Mouse (Mus musculus): ENCODE results near the gene Natd1. TPM values are rescaled to one million over a fixed set of nuclear protein-coding genes. Genes with fewer than 3 reads are reported as not detected.
A peak's percentile ranks its signal among the peaks of the same experiment; 100 is the strongest.

Gene Natd1
- polyA plus RNA-seq, 1 experiment, result 24.0 TPM

DNA sequence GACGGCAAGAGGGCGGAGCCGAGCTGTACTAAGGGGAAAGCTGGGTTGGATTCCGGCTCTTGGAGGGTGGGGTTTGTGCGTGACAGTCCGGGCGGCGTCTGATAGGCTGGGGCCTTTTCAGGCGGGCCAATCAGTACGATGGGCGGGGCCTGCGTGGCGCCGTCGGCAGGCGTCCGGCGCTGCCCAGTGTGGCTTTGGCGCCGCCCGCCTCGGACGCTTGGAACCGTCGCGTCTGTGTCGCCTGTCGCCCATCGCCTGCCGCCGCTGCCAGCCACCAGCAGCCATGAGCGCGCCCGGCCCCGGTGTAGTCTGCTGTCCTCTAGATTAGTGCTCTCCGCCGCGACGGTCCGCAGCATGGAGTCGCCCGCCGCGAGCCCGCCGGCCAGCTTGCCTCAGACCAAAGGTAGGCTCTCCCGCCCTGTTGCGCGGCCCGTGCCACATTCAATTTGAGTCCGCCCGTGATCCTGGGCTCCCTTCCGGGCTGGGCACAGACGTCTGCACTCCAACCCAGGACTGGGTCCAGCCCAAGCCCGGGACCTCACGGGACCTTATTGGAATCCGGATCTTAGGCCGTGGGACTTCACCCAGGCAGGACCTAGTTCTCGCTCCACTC is 17.4 kb upstream of the Natd1 start, which contains the start of gene Map2k3:
Gene Map2k3 (plus strand): TSS at position 165 of the 613 bp plus-strand sequence.
- DNase-seq (ENCODE audit: low spot score), result peak; percentile 86

GRCm38 (mm10) chr11:60931282-60931868 is 16.8 kb upstream of the Natd1 start:
- no peak for DNase-seq (ENCODE audit: low spot score)

GRCm38 (mm10) chr11:60930724-60931281 is 16.3 kb upstream of the Natd1 start:
- no peak for DNase-seq (ENCODE audit: low spot score)

DNA sequence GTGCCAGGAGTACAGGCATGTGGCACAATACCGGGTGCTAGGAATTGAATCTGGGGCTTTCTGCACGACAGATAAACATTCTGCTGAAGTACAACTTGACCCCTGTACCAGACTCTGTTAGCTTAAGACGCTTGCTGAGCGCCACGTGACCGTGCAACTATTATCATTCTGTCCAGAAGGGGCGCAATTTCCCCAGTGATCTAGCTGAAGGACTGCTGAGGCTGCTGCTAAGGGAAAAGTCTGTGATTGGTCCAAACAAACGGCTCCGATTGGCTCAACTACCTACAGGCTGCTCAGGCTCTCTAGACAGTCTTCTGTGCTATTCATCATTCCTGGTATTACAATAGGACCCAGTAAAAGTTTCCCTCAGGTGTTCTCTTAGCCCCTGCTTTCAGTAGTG is 12.7 kb upstream of the Natd1 start:
- DNase-seq (ENCODE audit: low spot score), result peak; percentile 54

GRCm38 (mm10) chr11:60924981-60925380 is 10.4 kb upstream of the Natd1 start:
- no peak for DNase-seq (ENCODE audit: low spot score)

DNA sequence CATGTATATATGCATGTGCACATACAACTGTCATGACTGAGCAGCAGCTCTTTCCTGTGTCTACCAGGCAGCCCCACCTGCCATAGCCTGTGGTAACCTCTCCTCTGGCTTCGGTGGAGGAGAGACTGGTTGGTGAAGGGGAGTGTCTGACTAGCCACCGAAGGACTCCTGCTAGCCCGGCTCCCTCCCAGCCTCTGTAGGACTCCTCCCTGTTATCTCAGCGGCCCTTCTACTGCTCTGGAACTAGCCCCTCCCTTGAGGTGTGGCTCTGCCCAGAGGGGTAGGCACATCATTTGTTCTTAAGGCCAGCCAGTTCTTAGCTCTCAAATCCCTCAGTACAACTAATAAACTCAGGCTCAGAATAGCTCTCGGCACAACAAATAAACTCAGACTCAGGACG is 9.9 kb upstream of the Natd1 start:
- no peak for DNase-seq (ENCODE audit: low spot score)

DNA sequence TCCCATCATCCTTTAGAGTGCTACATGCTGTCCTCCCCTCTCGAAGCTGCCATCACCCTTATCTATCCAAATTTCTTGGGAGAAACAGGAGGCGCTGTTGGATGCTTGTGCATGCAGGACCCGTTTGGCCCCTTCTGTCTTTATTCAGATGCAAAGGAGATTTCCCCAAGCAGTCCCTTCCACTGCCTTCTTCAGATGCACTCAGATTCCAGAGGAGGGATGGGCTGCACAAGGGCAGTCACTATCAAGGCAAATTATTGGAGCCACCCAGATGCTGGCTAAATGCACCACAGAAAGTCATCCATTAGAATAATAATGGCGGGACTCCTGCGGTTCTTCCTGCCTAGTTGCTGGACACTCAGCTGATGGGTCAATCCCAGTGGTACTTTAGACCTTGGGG is 8.4 kb upstream of the Natd1 start:
- DNase-seq (ENCODE audit: low spot score), result no peak

- DNase-seq (ENCODE audit: low spot score), result no peak
Observed at GRCm38 (mm10) chr11:60922195-60922594, 7.6 kb upstream of the Natd1 start.

DNA sequence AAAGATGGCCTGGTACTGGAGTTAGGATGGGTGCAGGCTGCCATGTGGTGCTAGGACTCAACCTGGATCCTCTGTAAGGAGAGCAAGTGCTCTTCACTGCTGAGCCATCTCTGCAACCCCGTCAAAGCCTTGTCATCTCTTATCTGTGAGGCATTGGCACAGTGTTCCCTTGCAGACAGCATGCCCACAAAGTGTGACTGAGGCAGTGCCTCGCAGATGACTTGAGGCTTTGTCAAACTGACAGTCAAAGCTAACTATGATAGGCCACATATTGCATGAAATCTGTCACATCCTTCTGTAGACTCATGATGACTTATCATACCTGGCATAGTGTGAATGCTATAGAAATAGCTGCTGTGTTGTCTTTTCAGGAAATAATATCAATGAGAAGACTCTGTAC is 5.5 kb upstream of the Natd1 start:
- no peak for DNase-seq (ENCODE audit: low spot score)

GRCm38 (mm10) chr11:60915201-60915600 is 651 bp upstream of the Natd1 start:
- DNase-seq (ENCODE audit: low spot score), result no peak

- DNase-seq (ENCODE audit: low spot score), result peak; percentile 86
Observed at GRCm38 (mm10) chr11:60913301-60914196, 1.0 kb downstream of the Natd1 start.

GRCm38 (mm10) chr11:60912525-60912973 is 2.0 kb downstream of the Natd1 start:
- DNase-seq (ENCODE audit: low spot score), result no peak

DNA sequence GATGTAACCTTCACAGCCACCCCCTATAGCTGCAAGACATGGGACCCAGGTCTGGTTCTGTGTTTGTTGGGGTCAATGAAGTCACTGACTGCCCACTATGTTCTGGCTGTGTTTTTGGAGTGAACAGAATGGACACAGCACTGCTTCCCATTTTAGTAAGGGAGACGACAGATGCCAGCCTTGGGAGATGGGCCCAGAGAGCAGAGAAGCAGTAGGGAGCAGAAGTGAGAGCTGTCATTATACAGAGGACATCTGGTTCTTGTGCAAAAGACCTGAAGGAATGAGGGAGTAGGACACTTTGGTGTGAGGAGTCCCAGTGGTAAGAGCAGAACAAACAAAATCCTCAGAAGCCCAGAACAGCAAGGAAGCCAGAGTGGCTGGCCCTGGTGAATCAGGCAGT is 4.9 kb downstream of the Natd1 start:
- no peak for DNase-seq (ENCODE audit: low spot score)

GRCm38 (mm10) chr11:60908073-60908472 is 6.5 kb downstream of the Natd1 start:
- DNase-seq (ENCODE audit: low spot score), result no peak

DNA sequence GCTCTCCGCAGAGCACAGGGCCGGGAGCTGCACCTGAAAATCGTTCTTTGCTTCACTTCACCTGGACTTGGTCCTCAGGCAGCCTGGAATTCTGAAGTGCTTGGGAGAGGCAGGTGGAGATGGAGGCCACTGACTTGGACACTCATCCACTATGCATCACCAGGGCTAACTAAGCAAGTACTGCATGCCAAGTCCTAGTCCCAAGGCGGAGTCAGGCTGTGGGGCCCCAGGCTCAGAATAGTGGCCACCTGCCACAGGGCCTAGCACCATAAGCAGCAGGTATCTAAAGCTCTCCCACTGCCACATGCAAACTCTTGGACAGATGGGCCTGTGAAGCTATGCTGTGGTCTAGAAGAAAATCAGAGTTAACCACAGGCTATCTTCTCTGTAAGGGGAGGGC is 8.1 kb downstream of the Natd1 start:
- no peak for DNase-seq (ENCODE audit: low spot score)

DNA sequence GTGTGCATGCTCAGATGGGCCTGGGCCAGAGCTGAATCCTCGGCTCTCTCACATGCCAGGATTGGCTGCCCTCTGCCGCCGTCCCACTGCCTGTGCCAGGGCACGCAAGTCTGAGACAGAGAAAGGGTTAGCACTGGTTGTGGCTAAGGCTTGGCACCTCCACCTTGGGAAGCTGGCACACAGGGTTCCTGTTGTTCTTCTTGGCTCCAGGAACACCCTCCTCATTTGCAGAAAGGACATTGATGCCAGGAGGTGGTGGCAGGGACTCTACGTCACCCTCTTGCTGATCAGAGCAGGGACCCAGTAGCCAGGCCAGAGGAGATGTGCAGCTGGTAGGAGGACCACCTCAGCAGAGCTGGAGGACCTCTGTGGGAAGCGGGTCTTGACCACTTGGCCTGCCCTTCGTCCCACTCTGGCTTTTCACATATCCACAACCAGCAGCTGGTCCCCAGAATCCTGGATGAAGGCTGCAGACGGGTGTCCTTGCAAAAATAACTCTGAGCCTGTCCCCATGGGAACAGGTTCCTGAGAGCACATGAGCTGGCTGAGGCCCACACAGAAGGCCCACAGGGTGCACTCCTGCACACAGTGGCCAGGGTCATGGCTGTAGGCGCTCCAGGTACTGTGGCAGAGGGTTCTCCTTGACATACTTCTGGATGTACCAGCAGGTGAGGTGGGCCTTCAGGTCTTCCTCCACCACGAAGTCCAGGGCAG is 9.0 kb downstream of the Natd1 start:
- DNase-seq (ENCODE audit: low spot score), result no peak

GRCm38 (mm10) chr11:60903661-60904061 is 10.9 kb downstream of the Natd1 start:
- DNase-seq (ENCODE audit: low spot score), result no peak

DNA sequence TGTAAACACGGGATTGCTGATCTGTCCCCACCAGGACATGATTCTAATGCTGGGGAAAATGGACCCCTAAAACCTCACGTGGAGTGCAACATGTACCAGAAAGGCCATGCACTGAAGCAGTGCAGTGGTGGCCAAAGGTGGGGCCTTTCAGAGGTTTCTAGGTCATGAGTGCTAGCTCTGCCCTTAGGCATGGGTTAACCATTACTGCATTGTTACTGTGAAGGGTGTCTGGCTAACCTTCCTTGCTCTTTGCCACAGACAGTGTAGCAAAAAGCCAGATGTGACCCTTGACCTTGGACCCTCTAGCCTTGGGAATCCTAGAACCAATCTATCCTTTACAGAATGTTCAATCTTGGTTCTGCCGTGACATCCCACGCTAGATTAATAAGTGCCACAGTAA is 12.1 kb downstream of the Natd1 start:
- no peak for DNase-seq (ENCODE audit: low spot score)

- DNase-seq (ENCODE audit: low spot score), result no peak
Observed at GRCm38 (mm10) chr11:60902001-60902400, 12.5 kb downstream of the Natd1 start.

GRCm38 (mm10) chr11:60895915-60896314 is 18.6 kb downstream of the Natd1 start:
- no peak for DNase-seq (ENCODE audit: low spot score)

- no peak for DNase-seq (ENCODE audit: low spot score)
Observed at GRCm38 (mm10) chr11:60890744-60891143, 23.8 kb downstream of the Natd1 start.

DNA sequence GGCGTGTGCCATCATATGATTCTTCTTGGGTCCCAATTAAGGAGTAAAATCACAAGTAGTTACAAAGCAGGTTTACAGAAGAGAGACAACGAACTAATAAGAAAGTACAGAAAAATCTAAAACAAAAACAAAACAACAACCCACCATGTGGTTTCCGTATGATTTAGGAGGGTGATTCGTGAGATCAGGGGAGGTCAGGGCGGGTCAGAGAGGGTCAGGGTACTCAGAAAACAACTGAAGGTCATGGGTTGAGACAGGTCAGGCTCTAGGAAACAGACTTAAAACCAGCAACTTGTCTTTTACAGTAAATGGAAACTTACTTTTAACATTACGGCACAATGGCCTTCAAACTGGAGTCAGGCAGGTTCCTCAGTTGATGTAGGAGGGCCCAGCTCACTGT is 24.3 kb downstream of the Natd1 start:
- DNase-seq (ENCODE audit: low spot score), result no peak
